Mouse (Mus musculus) naive thymus-derived CD4-positive, alpha-beta T cell, adult 2 months (primary cell): ENCODE data around the gene Slc35f6.
A peak's percentile ranks its signal among the peaks of the same experiment; 100 is the strongest.

Source experiments
- DNase-seq: peaks from one replicate; pipeline ENCODE4 v3.0.0-alpha.2; 2011; ENCODE audit warnings: low read depth

Slc35f6 gene

DNA sequence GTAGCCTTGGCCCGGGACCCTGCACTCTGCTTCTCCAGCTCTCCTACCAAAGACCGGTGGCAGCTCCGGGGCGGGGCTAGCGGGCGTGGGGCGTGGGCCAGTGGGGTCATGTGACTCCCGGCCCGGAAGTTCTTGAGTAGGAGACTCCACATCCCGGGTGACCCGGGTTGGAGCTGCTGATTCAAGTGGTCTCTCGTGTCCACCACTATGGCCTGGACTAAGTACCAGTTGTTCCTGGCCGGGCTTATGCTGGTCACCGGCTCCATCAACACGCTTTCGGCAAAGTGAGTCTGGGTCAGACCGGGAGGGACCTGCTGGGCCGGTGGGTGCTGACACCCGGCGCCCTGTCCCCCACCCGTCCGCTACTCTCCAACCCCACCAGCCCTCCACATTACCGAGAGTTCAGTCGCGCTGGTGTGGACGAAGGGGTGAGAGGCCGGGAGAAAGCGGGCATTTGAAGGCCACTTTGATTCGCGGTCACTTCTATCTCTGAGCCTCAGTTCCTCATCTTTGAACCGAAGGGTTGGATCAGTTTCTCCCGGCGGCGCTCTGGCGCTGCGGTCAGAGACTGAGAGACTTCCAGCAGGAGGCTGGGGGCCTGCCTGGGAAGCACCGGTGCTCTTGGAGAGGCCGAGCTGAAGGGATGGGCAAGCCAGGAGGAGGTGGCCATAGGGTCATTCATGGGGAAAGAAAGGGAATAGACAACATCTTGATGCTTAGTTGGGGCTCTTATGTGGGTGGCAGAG, at the start of gene Slc35f6:
Gene Slc35f6, plus strand, starts transcription at position 119 of the 746 bp plus-strand sequence.
- peak; percentile 85 for DNase-seq

DNA sequence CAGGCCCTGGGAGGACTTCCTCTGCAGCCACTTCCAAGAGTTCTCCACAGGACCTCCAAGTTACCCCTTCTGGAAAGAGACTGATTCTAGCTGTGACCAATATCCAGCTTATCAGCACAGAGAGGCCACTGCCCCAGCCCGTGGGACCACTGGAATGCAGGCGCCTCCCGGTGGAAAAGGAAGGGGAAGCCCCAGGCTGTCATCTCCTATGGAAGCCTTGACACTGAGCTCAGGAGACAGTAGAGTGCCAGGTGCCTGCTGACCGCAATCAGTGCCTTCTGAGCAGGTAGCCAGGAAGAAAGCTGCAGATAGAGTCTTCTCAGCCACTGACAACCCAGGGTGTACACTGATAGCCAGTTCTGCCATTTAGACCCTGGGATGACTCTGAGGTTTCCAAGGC, 46.3 kb upstream of the Slc35f6 start:
- DNase-seq, result no peak

DNA sequence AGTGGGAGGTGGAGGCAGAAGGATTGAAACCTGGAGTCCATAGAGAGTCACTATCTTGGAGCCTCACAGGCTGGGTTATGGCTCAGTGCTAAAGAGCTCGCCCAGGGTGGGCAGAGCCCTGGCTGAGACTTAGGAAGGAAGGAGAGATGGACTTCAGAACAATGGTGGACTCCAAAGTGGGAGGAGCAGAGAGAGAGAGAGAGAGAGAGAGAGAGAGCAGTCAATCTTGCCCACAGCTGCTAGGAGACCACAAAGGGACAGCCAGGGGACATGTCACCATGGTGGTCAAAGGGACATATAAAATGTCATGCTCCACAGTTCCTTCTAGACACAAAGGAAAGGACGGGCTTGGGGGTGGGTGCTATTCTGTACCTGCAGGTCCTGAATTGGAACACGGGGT, 44.5 kb upstream of the Slc35f6 start:
- DNase-seq, result no peak

DNA sequence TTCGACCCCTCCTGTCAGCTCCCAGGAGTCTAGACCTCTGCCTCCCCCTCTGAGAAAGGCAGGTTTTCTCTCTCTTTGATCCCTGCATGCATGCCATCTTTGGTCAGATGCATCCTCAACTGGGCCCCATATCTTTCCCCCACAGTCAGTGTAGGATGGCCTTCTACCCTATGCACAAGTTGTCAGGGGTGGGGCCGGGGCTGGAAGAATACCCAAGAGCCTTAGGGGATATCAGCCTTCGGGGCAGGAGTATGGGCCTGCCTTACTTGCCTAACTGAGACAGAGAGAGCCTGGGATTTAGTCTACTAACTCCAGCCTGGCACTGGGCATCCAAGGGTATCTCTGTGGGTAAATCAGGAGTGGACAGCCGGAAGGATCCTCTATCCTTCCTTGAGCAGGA, 43.8 kb upstream of the Slc35f6 start:
- no peak for DNase-seq

DNA sequence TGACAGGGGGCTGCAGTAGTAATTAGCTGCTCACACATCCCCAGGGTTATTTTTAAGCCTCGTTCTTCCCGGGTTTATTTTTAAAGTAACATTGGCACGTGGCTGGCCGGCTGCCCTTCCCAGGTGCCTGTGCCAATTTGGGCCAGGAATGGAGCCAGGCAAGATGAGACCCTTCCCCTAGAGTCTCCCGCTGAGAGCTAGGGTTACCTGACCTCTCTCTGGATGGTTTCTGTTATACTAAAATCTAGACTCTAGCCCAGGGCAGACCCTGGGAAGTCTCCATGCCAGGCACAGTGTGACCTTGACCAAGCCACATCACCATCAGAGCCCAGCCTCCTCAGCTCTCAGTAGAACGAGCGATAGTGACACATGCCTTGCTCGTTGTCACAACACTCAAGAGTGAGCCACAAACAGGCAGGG, 43.0 kb upstream of the Slc35f6 start:
- DNase-seq, result no peak

DNA sequence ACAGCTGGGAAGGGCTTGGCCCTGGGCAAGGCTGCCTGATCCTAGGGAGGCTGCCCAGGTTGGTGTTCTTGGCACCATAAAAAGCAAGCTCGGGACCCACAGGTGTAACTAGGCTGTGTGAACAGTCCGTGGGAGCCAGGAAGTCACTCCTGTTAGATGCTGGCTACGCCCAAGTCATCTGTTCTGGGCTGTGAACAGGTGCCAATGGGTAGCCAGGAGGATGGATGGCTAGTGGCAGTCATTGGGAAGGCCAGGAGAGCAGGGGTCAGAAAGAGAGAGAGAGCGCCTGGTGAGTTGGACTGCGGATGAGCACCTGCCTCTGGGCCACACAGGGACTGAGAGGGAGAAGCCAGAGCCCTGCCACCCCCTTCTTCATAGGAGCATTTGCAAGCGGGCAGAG, 42.1 kb upstream of the Slc35f6 start:
- DNase-seq, result no peak

DNA sequence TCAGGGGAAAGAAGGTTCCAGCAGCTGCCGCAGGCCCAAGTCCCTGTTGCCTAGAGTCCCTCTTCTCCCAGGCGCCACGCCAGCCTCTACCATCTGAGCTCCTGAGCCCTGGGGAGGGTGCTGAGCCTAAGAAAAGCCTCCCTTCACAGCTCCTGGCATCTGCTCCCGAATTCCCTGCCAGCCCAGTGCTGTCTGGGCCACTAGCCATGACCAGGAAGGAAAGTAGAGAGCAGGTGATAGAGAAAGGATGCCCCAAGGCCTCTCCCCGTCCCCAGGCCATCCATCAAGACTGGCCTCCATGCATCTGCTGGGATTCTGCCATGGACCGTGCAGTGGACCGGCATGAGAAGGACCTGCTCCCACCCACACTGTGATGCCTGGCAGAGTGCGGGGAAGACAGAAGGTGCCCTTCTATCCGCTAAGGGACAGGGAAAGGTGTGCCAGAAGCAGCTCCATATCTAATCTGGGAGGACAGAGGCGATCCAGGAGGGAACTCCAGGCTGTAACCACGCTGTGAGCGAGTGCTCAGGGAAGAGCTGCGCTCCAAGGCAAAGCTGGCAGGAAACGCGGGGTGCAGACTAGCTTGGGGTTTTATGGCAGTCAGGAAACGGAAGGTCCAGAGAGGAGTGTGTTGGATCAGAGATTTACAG, 41.2 kb upstream of the Slc35f6 start:
- no peak for DNase-seq

DNA sequence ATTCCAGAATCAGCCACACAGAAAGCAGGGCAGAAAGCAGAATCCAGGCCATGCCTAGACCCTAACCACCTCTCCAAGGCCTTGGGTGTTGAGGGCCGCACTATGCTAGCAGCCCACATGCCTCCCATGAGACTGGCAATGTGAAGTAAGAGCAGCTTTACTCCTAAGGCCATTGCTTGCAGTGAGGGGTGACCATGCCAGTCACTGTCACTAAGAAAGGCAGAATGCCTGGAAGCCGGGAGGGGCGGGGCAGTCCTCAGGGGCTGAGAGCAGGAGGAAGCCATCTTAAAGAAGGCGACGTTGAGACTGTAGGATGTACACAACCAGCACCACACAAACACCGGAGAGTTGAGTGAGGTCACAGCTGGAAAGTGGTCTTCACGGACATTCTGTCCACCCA, 38.6 kb upstream of the Slc35f6 start:
- no peak for DNase-seq

DNA sequence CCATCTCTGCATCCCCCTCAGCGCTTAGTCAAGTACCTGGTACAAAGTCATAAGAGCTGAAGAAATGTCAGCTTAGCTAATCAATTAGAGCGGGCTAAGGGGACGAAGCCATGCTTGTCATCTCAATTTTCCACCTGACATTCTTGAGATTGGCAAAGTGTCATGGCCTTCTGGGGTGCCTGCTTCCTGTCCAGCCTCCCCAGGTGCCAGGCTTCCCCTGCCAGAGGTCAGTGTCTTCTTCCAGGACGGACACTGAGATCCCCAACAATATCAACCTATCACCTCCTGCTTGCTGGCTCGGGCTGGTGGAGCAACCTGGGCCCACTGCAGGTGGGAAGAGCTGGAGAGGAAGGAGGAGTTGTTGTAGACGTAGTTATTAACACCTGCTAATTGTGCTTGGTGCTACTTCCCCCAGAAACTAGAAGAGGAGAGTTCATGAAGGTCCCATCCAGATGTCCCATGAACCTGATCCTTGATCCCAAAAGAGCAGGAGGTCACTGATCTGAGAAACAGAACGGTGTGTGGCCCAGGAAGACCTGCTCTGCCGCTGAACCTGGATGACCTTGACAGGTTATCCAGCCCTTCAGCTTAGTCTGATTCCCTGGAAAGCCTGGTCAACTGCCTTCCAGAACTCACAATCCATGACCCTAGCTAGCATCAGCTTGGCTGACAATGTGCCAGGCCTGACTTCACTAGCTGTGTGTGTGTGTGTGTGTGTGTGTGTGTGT, 37.7 kb upstream of the Slc35f6 start:
- DNase-seq, result no peak

DNA sequence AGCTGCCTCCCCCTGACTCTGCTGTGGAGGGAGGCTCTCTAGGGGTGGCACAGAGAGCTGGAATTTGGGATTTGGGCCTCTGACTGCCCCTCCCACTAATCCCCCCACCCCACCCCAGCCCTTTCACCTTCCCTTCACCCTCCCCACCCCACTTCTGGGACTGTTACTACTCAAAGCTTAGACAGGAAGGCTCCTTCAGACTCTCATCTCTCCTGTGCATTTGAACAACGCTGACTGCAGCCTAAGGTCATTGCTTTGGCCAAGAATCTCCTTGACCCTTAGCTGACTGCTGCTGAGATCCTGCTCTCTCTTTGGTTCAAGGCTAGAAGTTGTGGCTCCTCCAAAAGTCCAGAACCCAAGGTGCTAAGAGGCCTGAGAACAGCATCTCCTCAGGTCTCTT, 36.6 kb upstream of the Slc35f6 start:
- DNase-seq, result no peak

DNA sequence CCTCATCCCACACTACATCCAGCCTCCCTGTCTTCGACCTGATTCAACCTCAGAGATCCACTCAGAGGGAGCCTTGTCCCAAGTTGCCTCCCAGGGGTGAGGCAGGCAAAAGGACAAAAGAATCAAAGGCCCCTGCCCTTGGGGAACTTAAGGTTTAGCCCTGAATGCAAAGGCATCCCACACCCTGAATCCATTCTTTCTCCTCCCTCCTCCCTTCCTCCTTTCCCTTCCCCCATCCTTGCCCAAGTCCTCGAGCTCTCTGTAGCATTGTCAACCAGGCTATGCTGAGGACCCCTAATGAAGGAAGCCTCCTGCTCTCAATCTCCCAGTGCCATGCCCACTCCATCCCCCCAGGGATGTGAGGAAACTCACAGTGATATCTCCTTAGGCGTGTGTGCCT, 36.0 kb upstream of the Slc35f6 start:
- no peak for DNase-seq

DNA sequence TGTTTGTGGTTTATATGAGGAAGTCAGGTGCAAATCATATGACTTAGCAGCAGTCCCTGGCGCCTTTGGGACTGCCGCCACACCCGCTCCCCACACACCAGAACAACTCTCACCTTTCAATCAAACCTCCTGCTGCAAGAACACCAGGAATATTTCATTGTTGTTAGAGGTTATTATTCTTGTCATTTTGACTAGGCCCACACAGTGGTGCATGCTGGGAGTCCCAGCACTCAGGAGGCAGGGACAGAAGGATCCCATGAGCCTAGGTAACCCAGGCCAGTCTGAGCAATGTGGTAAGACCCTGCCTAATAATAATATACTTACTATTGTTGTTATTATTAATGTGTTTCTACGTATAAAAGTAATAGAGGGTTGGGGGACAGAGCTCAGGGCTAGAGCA, 35.2 kb upstream of the Slc35f6 start:
- DNase-seq, result no peak

DNA sequence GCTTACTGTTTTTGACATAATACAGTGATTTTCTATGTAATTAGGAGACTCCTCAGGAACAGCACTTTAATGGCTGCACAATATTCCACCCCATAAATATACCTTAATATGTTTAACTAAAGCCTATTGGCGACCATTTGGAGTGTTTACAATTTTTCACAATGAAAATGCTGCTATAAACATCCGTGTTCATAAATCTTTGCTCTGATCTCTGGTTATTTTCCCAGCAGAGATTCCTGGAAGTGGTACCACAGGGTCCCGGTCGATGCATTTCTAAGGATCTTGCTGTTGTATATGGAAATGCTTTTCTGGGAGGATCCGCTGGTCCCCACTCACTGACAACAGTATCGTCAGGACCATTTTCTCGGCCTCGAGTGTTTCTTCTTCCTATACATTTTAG, 34.5 kb upstream of the Slc35f6 start:
- DNase-seq, result no peak

DNA sequence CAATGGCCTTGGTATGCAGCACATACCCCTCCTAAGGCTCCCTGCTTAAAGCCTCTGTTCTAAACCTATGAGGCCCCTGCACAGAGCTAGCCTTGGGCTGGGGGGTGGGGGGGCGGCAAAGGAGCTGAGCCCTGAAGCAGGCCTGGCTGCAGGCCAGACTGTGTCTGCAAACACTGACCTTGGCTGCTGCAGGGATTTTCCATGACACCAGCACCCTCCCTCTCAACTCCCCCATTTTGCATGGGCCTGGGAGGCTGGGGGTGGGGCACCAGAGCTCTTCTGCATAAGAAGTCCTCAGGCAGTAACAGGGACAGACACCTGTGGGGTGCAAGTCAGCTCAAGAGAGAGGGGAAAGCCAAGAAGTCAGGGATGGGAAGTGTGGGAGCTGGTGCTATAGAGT, 33.5 kb upstream of the Slc35f6 start:
- no peak for DNase-seq

DNA sequence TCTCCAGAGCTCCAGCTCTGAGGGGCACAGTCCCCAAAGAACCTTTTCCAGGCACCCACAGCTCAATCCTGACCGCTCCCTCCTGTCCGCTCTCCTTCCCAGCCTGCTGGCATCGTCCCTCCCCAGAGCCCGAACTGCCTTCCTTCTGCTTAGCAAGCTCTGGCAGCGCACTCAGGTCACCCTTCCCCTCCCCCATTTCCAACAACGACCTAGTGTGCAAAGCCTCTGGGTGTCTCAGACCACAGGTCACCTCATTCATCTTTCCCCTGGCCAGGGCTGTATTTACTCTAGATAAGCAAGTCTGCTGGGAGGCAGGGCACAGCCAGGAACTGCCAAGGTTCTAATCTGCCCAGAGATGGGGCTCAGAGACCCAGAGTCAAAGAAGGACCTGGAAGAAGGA, 32.3 kb upstream of the Slc35f6 start:
- DNase-seq, result no peak

DNA sequence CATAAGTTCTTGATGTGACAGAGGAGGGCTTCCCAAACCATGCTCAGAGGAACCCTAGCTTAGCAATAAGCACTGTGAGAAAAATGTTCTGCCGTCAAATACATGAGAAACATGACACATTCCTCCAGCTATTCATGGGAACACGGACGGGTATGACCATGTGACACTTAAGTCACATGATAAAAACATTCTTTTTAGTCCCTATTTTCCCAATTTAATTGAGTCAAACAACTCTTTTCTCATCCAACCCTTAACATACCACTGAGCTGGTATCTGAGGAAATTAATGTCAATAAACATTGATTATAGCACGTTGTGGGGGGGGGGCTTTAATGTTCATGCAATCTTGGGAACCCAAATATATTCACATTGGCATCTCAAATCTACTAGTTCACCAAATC, 31.9 kb upstream of the Slc35f6 start:
- no peak for DNase-seq

DNA sequence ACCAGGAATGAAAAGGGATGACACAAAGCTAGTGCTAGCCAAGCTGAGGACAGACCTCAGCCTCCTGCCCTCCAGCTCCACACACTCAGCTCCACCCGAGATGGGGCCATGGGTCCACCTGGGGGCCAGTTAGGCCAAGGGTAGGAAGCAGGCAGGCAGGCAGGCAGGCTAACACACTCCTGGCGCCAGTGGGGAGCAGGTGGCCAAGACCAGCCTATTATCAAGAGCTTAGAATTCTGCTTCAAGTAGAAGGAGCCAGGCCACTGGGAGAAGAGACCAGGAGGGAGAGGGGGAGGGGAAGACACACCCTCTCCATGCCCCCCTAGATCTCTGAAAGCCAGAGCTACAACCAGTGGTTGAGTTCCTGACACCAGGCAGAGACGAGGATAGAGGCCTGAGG, 31.1 kb upstream of the Slc35f6 start:
- no peak for DNase-seq

DNA sequence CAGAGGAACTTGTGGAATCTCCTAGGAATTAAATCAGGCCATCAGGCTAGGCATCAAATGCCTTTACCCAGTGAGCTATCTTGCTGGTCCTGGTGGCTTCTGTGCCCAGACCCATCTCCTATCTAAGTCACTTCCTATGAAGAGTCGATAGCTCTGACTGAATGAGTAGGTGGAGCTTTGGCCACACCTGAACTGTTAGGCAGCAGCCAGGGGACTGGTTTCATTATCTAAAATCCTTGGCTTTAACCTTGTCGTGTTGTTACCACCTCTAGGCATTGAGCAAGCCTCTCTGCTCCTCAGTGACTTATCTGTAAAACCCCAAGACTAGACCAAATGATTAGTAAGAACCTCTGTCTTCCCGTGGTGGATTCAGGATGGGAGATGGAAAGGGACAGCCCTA, 30.4 kb upstream of the Slc35f6 start:
- DNase-seq, result no peak

DNA sequence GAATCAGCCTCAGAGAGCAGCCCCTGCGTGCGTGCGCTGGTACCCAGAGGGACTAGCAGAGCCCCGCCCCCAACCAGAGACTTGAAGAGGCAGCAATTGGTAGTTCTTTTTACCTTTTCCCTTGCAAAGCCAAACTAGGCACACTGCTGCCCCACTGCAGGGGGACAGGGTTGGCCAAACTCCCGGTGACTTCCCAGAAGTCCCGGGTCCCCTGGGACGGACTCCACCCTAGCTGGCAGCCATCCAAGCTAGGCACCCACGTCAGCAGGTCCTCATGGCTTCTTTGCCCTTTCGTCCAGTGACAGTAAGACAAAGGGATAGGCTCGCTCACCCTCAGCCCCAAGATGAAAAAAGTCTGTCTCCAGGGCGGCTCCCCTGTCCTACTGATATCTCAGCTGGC, 29.9 kb upstream of the Slc35f6 start:
- no peak for DNase-seq

DNA sequence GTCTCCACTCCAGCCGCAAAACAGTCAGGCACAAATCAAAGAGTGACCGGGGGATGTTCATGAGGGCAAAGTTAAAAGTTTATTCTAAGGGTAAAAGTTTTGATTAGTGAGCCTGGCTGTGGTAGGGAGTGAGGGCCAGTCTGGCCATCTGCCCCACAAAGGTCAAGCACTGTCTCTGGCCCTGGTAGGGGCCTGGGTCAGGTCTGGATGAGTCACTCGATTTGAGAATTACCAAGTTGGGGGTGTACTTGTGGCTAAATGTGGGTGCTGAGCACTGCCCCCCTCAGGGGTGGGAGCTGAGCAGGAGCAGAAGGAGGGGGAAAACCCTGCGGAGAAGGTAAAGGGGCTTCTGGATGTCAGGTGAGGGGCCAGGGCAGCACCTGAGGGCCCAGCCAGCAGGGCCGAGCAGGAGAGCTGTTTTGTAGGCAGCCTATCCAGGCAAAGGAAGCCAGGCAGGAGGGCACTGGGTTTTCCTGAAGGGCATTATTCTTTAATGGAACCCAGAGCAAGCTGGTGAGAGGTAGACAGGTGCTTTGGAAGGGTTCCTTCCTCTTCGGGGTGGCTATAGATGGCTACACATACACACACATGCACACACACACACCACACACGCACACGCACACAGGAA, 29.2 kb upstream of the Slc35f6 start:
- DNase-seq, result no peak

DNA sequence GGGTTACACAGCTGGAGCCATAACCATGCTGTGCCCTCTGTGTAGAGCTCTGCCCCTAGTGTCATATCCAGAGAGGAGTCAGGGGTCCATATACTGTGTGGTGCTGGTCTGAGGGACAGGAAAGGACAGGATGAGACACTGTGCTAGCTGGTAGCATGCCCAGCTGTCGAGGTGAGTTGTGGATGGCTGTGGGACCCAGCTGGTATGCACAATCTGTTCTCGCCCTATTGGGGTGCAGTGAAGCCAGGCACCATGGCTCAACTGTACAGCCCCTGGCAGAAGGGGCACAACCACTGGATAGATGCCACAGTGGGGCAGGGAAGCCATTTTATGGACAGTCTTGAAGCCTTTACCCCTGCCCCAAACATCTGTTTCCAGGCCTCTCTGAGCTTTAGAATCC, 28.5 kb upstream of the Slc35f6 start:
- no peak for DNase-seq

DNA sequence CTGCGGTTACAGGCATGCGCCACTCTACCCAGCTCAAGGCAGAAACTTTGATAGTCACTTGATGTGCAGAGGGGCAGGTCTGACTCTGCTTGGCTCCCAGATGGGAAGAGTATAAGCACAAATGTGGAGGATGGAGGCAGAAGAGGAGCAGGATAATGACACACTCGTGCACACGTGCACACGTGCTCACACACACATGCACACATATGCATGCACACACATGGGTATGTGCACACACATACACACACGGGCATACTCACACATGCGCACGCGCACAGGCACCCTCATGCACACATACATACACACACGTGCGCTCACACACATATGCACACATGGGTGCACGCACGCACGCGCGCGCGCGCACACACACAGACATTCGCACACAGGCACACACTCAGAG, 27.2 kb upstream of the Slc35f6 start:
- no peak for DNase-seq

DNA sequence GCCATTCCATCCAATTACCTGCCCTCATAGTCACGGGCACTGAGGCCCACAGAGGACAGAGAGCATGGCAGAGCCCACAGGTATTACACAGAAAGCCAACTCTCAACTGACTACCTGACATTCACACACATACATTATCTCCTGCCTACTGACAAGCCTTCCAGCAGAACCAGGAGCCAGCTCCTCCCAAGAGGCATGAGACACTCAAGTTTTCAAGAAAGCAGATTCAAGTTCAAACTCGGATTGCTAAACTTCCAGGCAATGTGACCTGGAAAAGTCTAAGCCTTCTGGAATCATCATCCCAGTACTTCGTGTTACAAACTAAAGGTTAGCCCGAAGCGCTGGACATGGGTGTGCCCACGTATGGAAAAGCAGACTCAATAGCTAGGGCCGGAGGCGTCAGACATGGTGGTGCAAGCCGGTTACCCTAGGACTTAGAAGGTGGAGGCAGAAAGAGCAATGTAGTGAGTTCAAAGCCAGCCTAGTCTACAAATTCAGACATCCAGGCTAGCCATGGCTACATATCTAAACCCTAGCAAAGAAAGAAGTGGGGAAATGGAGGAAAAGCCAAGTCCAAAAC, 26.4 kb upstream of the Slc35f6 start:
- DNase-seq, result no peak
